Mouse (Mus musculus): ENCODE data around the gene Pfas. TPM values are rescaled to one million over a fixed set of nuclear protein-coding genes. Genes with fewer than 3 reads are reported as not detected.
"Not testable (repeated sequence)": the region's sequence is repeated elsewhere in the genome, so short reads cannot be mapped to it uniquely, and the experiment has no call there.

Gene Pfas
- total RNA-seq, 4 experiments from 2014 or later = 4.9 to 9.3 (median 7.4) TPM

DNA sequence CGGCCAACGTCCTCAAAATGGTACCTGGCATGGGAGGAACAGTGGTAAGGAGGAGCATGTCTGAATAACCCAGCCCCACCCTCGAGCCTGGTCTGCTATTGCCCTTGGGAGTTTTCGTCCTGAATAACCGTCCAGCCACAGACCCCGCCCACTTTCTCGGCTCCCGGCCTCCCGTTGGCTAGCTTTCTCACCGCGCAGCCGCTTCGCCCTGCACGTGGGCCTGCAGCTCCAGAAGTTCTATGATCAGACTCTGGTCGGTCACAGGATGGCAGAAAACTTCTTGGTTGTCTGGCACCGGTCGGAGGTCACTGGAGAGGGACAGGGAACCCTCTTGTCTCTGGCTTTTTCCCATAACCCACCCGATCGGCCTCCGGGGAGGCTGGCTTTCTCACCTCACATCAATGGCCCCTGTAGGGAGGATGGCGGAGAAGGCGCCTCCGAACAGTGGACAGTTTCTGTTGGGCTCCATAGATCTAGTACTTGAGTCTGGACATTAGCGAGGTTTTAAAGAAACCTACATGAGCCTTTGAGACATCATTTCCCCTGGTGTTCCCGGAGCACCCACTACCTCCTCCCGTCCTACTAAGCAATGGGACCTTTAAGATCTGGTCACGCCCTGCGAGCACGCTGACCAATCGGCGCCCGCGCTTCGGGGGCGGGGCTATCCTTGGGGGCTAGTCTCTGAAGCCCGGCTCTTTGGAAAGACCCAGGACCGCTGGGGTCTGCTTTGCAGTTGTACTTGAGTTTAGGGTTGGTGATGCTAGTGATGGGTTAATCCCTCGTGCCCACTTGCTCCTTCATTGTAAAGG is 34.8 kb downstream of the Pfas start:
- peak; percentile 83 to 87 for DNase-seq (ENCODE audit: low spot score in 2 of 2)

DNA sequence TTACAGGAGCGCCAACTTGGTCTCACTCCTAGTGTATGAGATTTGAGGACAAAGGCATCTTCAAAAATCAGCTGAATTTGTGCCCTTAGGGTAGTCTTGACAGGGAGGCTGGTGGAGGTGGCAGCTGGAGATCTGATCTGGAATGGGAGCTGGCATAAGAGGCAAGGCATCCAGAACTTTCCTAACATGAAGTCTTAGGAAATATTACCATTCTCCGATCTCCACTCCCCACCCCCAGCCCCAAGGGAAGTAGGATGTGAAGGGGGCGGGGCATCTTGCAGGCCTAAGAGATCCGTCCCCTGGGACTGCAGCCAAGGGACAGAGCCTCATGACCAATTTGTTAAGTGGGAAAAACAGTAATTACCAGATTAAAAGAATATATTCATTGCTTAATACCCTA is 38.0 kb downstream of the Pfas start:
- peak in 1 of 2 experiments; percentile 44 for DNase-seq (ENCODE audit: low spot score in 2 of 2)

DNA sequence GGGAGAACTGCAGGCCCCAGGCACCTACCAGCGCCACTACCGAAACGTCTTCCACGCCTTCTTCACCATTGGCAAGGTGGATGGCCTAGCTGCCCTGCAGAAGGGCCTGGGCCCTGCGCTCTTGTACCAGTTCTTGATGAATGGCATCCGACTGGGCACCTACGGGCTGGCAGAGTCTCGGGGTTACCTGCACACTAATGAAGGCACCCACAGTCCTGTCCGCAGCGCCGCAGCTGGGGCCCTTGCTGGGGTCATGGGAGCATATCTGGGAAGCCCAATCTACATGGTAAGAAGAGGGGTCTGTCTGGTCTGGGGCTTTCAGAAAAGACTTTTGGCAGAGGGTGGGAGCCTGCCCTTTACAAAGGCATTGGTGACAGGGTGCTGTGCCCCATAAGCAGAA is 39.5 kb downstream of the Pfas start:
- no peak for DNase-seq (ENCODE audit: low spot score in 2 of 2)

DNA sequence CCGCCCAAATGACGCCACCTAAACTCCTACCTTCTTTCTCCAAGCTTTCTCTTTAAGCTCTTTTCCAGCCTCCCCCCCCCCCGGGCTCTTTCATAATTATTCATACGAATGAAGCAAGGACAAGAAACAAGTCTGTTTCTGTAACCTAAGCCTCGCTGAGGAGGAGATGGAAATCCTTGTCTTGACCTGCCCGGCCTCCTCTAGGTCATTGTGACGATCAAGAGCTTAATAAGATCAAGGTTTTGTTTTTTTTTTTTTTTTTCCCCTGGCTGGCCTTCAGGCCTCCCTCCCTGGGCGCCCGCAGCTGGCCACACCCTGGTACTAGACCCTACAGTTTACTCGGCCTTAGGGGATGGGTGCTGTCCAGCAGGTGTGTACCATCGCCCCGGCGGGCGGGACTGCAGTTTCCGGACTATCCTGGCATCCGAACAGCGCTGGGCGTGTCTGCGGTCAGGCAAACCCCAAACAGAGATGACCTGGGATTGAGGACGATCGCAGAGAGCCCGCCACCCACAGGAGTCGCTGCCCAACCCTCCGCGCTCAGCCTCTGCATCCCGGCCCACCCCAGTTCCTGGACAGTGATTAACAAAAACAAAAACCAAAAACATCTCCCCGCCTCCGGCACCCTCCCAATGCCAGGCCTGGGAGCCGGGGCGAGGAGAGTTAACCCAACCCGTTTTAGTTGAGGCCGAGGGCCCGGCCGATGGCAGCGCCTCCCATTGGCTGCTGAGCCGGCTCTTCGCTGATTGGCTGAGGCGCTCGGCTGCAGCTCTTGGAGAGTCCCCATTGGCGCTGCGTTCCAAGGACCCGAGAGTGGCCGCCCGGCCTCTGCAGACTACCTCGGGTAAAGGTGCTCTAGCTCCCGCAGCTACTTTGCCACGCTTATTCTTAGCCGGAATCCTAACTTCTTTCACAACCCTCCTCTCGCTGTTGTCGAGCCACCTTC is 40.6 kb downstream of the Pfas start, which contains the start of gene Slc25a35:
Gene Slc25a35, plus strand, starts transcription at position 795 of the 946 bp plus-strand sequence.
- DNase-seq (ENCODE audit: low spot score in 2 of 2) = peak; percentile 82 to 88

DNA sequence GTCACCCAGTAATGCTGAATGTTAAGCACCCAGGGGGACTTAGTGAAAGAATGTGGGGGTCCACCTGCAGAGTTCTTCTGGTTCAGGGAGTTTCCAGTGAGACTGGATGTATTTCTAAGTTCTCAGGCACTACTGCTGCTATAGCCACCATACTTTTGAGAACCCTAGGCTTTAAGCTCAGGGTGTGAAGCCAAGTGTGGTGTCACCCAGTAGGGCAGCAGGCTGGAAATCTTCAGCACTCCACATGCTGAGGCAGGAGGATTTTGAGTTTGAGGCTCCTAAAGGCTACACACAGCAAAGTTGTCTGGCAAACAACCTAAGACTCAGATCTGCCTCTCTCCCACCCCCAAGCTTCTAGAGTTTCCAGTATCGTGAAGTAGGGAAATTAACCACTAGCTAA is 41.7 kb downstream of the Pfas start:
- no peak for DNase-seq (ENCODE audit: low spot score in 2 of 2)

DNA sequence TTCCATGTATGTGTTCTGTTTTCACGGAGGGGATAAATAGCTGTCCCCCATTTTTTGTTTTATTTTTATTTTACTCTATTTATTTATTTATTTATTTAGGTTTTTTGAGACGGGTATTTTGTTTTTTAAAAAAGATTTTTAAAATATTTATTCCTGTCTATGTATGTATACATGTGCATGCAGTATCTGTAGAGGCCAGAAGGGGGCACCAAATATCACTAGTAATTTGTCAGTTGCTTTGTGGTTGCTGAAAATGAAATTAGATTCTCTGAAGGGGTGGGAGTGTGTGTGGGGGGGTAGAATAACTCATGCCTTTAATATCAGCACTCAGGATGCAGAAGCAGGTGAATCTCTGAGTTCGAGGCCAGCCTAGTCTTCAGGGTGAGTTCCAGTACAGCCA is 42.4 kb downstream of the Pfas start:
- peak in 1 of 2 experiments; percentile 38 for DNase-seq (ENCODE audit: low spot score in 2 of 2)

DNA sequence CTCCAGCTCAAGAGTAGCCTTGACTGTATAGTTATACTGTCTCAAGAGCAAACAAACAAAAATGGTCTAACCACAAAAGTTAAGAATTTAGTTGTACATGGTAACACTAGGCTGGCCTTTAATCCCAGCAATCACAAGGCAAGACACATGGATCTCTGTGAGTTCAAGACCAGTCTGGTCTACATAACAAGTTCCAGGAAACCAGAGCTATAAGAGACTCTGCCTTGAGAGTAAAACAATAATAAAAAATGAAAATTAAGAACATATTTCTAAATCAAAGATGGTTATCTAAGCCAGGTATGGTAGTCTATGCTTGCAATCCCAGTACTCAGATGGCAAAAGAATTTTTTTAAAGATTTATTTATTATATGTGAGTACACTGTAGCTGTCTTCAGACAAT is 43.2 kb downstream of the Pfas start:
- DNase-seq (ENCODE audit: low spot score in 2 of 2) = no peak

DNA sequence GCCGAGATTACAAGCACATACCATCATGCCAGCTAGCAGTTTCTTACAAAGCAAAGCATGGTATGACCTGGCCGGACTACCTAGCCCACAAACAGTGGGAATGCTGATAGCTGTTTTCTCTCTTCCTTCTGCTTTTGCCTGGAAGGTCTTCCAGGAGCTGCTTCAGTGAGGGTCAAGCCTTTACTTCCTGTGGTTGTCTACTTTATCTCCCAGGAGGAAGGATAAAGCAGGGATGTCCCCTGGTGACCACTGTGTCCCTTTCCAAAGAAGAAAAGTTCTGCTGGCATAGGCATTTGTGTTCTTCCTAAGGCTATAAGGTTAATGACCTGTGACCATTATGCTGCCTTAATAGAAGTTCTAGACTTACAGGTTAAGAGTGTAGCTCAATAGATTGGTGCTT is 44.9 kb downstream of the Pfas start:
- no peak for DNase-seq (ENCODE audit: low spot score in 2 of 2)

DNA sequence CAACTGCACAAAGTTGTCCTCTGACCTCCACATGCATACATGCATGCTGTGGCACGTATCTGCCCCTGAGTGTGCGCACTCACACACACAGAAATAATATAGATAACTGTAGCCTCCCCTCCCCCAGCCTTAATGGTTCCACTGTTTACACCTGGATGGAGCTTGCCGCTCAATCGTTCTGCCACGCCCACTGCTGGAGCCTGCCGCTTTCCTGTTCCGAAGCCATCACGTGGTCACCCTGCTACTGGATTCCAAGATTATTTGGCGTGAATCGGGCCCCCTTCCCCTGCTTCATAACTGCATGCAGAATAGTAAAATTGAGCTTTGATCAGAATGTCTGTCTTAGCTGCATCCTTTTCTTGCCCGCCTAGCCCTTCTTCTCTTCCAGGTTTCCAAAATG is 46.1 kb downstream of the Pfas start:
- not testable (repeated sequence) for DNase-seq (ENCODE audit: low spot score in 2 of 2)

DNA sequence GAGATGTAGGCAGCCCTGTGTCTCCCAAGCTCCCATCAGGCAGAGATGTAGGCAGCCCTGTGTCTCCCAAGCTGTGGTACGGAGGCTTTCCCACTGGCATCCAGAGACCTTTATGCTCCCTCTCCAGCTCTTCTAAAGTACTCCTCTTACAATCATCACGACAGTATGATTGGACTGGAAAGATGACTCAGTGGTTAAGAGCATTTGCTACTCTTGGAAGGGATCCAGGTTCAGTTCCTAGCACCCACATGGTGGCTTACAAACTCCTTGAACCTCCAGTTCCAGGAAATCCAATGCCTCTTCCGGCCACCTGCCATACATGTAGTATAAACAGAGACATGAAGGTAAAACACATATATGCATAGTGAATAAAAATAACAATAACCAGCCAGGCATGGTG is 46.7 kb downstream of the Pfas start:
- no peak for DNase-seq (ENCODE audit: low spot score in 2 of 2)

DNA sequence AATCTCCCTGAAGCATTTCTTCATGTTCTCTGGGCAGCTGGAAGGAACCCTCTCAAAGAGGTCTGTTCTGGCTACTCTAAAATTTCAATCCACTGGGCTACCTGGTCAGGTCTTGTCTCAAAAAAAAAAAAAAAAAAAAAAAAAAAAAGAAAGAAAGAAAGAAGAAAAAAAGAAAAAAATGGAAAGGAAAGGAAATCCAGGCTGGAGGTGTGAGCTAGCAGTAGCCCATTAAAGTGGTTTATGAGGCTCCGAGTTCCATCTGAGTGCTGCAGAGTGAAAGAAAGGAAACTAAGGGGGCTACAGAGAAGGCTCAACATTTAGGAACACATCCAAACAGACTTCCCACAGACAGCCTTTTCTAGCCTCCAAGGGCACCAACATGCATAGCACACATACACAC is 50.3 kb downstream of the Pfas start:
- DNase-seq (ENCODE audit: low spot score in 2 of 2) = no peak

DNA sequence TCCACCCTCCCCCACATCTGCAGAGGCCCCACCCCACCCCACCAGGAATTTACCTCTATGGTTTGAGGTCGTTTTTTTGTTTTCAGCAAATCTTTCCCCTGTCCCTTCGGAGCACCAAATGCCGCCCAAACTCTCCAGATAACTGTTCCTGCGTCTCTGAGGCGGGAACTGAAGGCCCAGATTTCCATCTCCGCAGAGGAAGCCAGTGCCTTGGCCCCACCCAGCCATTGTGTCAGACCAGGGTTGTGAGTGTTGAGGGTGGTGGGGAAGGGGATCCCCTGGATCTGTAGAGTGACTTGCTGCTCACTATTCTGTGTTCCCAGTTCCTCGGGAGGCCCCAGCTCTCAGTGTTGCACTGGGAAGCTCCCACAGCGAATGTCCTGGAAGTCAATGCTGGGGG is 51.0 kb downstream of the Pfas start, which contains the start of gene Arhgef15:
Gene Arhgef15, minus strand, starts transcription at position 173 of the 400 bp plus-strand sequence.
- DNase-seq (ENCODE audit: low spot score in 2 of 2) = no peak

DNA sequence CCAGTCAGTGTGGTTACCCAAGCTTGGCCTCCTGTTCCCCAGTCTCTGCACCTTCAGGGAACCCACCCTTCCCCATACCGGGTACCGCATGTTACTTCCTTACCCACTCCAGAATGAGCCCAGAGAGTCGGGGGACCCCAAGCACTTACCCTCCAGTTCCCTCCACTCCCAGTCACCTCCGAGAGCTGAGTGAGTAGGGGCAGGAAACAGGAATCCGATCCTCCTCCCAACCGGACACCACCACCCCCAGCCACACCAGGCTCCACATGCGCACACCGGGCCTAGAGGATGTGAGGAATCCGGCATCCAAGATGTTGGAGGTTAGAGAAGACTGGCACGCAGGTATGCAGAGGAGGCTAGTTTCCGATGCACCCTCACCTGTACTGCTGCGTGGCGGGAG is 51.6 kb downstream of the Pfas start:
- no peak for DNase-seq (ENCODE audit: low spot score in 2 of 2)

DNA sequence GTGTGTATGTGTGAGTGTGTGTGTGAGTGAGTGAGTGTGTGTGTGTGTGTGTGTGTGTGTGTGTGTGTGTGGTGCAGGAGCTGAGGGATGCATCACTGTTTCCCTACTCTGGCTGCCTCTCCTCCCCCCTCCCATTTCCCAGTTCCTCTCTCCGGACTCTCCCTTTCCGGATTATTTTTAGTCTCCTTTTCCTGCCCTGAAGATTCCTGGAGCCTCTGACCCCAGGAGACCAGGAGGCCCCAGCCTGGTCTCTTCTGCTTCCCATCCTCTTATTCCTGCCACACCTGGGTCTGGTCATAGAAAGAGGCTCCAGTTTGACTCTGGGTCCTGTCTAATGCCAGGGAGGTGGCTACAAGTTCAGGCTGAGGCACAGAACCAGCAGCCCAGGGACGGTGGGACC is 52.2 kb downstream of the Pfas start:
- no peak for DNase-seq (ENCODE audit: low spot score in 2 of 2)

DNA sequence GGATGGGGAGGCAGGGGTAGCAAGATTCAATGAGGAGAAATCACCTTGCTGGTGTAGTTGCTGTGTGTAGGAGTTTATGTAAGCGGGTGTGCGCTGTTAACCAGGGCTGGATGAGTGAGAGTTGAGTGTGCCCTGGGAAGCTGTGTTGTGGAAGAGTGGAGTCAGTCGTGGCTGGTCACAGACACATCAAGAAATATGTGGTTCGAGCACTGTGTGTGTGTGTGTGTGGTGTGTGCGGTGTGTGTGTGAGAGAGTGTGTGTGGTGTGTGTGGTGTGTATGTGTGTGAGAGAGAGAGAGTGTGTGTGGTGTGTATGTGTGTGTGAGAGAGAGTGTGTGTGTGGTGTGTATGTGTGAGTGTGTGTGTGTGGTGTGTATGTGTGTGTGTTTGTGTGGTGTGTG is 52.8 kb downstream of the Pfas start:
- no peak for DNase-seq (ENCODE audit: low spot score in 2 of 2)

DNA sequence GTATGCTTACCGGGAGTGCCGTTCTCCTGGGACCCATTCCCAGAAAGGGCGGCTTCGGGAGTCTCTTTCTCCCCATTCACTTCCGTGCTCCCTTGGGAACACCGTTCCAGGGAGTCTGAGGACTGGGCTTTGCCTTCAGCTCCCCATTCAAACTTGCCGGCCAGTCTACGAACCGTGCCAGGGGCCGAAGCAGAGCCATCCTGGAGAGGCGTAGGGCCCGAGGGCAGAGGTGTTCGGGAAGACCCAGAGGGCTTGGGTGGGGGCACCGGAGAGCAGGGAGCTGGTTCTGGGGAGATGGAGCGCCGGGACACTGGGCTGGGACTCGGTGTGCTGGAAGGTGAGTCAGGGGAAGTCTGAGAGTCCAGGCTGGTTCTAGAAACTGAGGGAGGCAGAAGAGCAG is 53.9 kb downstream of the Pfas start:
- no peak for DNase-seq (ENCODE audit: low spot score in 2 of 2)

DNA sequence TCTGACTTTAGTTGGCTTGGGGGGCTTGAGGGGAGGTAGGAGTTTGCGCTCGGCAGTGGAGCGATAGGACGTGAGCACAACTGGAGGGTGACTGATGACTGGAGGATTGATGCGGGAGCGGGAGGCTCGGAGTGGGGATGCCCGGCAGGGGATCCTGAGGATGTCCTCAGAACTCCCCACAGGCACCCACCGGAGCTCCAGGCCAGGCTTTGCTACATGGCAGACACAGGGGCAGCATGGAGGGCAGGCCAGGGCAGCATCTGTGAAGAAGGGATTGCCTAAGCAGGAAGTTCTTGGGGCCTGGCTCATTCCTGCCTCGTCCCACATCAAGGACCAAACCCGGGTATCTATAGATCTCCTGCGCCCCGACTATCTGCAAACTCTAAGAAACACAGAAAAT is 54.4 kb downstream of the Pfas start:
- DNase-seq (ENCODE audit: low spot score in 2 of 2) = no peak

DNA sequence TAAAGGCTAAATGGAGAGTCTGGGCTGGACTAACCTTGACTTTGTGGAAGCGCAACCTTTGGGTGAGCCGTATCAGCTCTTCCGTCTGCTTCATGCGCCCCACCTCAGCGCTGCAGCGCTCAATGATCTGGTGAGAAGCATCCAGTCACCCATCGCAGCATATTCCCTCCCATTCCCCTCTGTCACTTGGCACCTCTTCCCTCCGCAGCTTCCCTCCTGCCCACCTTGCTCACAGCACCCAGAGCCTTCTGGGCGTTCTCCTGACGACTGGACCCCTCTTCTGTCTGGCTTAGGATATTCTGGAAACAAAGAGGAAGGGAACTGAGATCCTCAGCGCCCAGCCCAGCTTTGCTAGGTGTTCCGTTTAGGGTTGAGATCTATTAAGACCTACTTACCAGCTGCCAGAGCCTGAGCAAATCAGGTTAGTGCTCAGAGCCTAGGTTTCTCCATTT is 60.7 kb downstream of the Pfas start:
- DNase-seq (ENCODE audit: low spot score in 2 of 2) = no peak

DNA sequence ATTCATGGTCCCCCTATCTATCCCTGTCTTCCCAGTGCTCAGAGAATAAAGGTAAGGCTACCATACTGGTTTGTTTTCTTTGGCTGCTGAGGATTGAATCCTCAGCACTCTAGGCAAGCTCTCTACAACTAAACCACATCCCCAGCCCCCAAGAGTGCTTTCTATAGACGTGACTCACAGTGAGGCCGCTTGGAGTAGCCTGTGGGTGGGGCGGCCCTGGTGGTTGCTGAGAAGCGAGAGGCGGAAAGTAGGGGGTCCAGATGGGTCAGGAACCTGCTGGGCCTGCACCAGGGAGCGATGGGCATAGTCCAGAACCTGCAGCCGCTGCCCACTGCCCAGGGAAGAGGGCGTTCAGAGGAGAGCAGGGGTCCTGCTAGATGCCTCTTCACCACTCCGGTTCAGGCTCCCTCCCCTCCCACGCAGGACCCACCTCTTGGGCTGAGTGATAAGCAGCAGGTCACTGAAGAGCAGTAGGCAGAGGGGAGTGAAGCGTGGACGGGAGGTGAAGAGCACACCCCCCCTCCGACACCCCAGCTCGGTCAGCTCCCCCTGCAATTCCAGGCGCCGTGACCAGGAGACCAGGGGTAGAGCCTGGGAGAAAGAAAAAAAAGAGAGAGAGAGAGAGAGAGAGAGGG is 61.3 kb downstream of the Pfas start:
- DNase-seq (ENCODE audit: low spot score in 2 of 2) = no peak

DNA sequence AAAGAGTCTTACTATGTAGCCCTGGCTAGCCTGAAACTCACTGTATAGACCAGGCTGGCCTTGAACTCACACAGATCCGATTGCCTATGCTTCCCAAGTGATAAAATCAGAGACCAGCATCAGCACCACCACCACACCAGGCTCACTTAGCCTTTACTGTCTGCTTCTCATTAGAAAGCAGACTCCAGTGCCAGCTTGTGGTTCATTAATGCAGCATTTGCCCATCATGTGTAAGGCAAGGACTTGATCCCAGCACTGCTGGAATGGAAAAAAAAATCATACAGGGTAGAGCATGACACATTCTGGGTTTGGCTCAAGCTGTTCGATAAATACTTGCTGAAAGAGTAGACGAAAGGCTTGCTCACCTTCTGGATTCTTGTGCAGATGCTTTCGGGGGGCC is 62.3 kb downstream of the Pfas start:
- DNase-seq (ENCODE audit: low spot score in 2 of 2) = no peak

DNA sequence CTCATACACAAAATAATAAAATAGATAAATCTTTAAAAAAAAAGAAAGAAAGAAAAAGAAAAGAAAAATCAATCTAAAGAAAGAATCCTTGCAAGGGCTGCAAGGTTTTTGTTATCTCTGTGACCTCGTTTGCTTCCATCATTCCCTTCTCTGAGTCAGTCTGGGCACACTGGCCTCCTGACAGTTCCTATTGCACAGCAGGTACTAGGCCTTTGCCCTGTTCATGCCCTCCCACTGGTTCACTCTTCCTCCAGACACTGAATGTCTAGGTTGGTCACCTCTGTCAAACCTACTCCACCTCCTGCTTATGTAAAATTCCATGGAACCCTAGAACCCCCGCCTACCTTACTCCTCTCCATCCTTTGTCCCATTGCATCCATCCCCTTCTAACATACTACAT is 63.0 kb downstream of the Pfas start:
- no peak for DNase-seq (ENCODE audit: low spot score in 2 of 2)

DNA sequence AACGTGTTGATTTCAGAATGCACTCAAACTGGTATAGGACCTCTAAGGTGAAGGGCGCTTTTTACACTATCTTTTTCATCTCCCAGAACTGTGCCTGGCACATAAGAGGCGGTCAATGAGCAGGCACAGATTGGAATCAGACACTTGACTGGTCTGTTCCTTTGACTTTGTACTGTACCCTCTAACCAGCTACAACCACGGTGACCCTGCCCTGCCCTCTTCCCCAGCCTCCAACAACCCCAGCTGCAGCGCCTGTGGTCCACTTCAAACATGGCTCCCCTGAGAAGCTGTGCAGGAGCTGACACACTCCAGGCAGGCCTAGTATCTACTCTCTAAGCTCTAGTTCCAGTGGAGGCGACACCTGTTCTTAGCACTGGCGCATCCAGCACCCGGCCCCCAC is 65.5 kb downstream of the Pfas start:
- no peak for DNase-seq (ENCODE audit: low spot score in 2 of 2)
